Mouse (Mus musculus): Measurements from ENCODE around the gene Ehmt1.

GRCm38 (mm10) chr2:24781253-24781652 is 138.2 kb downstream of the Ehmt1 start:
- TF ChIP-seq CTCF (conservative IDR thresholded peaks at IDR 0.05; ENCODE audit: insufficient read depth, insufficient read length, low read depth, low read length): no peak
- no peak for TF ChIP-seq POLR2A (IDR thresholded peaks at IDR 0.05; ENCODE audit: low read depth, low read length)

Data from kidney, adult 2 months (tissue).